Mouse (Mus musculus): ENCODE measurements at regions not wholly inside any gene's neighbourhood (a gene's known extent, or its start where the extent isn't known, plus 50 kb on each side); places are given as distances from the start of the nearest gene placed in this dataset.
A peak's percentile ranks its signal among the peaks of the same experiment; 100 is the strongest.
"Not testable (repeated sequence)": the region's sequence is repeated elsewhere in the genome, so short reads cannot be mapped to it uniquely, and the experiment has no call there.

DNA sequence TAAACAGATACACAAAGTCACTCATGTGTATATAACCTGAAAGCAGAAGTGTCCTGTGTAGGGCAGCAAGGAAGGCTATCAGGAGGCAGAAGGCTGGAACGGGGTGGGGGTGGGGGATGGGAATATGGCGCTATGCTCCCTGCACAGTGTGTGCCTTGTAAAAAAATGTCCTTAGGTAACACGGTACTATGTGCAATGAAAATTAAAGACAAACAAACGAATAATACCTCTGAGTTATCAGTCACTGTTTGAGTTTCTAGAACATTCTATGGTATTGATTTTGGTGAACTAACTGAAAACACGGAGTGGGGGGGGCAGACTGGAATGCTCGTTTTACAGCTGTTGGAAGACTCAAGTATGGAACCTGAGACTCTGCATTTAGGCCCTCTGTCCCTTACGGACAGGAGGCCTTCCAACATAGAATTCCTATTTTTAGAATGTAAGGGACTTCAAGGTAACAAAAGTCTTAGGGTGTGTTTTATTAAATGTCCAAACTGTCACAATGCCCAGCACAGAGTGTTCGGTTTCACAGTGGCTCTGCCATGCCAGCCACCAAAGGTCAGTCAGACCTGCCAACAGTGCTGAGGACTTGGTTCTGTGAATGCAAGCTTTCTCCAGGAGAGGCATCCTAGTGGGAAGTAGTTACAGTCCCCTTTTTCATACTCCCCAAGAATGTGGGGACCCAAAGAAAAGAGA is 240.6 kb downstream of the Ano6 start:
- no peak for DNase-seq (ENCODE audit: extremely low spot score, low read depth, low spot score)

DNA sequence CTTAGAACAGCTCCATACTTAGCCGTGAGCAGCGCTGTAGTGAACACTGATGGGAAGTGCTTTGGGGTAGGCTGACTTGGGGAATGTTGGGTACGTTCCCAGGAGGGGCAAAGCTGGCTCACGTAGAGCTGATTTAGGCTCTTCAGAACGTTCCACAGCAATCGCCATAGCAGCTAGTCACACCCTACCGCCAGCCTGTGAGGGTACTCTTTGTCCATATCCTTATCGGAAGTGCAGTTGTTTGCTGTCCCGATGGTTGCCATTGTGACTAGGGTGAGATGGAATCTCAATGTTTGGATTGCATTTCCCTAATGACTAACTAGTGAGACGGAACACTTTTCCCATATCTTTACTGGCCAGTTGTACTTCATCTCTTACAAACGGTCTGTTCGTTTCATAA is 244.6 kb downstream of the Ano6 start:
- DNase-seq (ENCODE audit: extremely low spot score, low read depth, low spot score) = no peak

DNA sequence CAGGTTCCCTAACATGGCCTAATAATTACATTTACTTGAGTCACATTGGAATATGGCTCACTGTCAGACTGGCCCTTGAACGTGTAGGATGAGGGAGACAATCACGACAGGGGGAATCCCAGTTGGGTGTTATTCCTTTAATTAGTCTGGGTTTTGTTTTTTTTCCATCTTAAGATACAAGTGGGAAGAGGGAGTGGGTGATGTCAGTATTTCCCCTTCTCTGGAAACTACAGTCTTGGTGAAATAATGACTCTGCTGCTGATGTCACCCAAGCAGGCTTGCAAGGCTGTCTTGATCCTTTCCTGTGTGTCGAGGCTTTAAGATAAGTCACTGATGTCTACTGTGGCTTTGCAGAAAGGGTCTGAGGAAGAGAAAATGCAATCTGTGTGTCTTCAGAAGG is 241.8 kb upstream of the Arid2 start:
- no peak for DNase-seq (ENCODE audit: extremely low spot score, low read depth, low spot score)

DNA sequence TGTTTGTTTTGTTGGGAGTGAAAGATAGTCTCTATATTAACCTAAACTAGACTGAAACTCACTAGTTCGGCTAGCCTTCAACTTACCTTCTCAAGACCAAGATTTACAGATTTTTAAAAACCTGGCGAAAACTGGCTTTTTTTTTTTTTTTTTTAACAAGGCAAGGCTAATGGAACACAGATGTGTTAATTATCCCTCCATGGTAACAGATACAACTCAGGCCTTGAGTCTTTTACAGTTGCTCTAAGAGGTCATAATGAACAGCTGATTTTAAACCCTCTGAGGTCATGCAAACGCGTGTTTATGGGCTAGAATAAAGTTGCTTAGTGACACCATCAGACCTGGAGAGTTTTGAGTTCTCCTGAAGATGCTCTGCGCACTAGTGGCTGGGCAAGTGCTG is 240.7 kb upstream of the Arid2 start:
- peak; percentile 72 for DNase-seq (ENCODE audit: extremely low spot score, low read depth, low spot score)

DNA sequence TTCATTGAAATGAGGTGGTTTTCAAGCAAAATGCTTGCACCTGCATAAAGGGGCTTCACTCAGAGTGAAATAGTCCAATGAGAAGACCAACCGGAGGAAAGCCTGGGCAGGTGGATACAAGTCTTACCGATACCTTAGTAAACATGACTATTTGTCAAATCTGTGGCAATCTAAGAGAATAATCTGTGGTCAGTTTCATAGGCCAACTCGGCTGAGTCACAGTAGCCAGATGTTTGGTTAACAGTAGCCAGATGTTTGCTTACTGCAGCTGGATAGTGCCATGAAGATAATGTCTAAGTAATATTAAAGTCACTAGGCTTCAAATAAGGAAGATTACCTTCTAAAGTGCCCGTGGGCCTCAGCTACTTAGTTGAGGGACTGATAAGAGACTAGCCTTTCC is 236.9 kb upstream of the Arid2 start:
- no peak for DNase-seq (ENCODE audit: extremely low spot score, low read depth, low spot score)

DNA sequence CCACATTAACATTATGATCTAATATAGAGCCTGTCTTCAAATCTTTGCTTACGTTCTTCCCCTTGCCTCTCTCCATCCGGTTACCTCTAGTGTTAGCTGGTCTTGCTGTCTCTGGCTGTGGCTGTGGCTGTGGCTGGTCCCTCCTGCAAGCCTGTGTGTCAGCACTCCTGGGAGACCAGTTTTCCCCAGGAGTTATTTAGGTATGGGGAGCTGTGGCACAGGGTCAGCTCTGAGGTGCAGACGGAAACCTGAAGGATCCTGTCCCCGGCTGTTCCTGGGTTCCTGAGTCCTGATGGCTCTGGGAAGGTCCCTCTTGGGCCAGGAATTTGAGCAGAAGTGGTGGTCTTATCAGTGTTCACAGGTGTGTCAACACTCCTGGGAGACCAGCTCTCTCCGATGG is 234.7 kb upstream of the Arid2 start:
- no peak for DNase-seq (ENCODE audit: extremely low spot score, low read depth, low spot score)

DNA sequence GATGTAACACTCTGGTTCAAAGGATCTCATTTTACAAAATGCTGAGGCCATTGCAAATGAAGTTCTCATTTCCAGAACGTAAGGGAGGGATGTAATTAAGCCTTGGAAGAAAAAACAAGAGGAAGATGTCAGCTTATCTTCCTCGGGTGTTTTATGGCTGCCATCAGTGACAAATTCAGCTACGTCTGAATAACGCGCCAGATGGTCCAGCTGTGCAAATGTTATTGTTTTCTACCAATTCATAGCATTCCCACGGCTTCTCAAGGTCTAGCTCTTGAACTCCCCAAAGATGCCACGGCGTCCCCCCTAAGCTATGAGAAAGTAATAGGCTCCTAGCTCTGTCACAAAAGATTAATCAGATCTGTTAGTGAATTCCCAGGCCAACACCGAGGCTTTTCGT is 232.0 kb upstream of the Arid2 start:
- no peak for DNase-seq (ENCODE audit: extremely low spot score, low read depth, low spot score)

DNA sequence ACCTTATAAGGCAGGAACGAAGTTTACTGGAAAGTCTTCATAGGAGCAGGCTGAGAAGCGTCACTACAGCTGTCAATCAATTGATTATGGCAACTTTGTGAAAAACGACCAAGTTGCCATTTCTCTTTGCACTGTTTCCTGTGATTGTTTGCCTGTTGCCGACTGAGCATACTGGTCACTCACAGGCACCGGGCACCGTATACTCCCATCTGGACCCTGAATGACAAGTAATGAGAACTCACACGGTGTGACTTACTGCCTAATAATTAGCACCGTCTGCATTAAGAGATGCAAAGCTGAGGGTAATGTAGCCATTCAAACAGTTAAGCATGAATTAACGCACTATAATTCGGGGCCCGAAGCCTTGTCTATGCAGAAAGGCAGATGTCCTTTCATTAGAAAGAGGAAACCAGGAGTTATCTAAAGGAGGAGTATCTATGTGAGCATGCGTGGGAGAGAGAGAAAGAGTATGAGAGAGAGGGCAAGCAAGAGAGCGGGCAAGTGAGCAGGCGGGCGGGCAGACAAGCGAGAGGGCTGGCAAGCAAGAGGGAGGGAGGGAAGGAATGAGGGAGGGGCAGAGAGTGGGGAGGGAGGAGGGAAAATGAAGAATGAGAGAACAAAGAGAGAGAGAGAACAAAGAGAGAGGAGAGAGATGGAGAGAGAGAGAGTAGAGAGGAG is 231.4 kb upstream of the Arid2 start:
- DNase-seq (ENCODE audit: extremely low spot score, low read depth, low spot score) = no peak

DNA sequence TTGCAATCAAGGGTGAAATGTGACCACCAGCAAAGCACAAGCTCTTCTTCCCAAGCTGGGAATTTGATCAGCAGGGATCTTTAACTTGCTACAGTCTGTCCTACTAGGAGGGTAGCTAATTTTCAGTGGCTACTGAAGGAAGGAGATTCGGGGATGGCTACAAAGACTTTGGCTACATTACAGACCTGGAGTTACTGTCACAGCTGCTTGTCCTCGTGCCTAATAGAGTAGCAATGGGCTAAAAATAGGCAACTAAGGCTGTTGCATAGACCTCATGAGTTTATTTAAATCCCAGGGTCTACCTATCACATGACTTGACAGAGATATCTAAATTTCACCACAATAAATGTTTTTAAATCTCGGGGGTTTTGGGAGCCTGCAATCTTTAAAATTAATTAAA is 227.7 kb upstream of the Arid2 start:
- DNase-seq (ENCODE audit: extremely low spot score, low read depth, low spot score) = no peak

DNA sequence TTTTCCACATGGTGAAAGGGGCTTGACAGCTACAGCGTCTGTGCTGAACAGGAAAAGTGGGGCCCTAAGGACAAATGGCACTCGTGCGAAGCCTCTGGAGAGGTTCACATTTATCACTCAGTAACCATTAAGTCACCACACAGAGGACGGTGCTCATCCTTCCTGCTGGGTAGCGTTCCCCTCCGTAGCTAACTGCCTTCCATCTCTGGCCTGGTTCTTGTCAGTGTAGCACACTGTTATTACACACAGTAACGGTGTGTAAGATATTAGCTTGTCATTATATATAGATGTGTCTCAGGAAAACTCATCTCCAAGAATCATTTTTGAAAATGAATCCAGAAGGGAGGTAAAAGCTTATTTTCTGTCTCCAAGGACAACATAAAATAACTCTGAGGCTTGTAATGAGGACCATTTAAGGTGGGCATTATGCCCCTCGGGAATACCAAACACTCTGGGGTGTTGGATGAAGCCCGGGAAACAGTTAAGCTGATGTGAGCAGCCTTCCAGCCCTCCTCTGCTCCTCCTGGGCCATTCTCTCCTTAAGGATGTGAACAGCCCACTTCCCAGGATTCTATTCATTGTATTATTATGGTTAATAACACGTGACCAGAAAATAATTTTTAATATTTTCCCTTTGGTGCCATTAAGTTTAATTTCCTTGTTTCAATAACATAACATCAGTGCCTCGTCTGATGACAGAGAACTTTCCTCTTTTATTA is 222.7 kb upstream of the Arid2 start:
- no peak for DNase-seq (ENCODE audit: extremely low spot score, low read depth, low spot score)

DNA sequence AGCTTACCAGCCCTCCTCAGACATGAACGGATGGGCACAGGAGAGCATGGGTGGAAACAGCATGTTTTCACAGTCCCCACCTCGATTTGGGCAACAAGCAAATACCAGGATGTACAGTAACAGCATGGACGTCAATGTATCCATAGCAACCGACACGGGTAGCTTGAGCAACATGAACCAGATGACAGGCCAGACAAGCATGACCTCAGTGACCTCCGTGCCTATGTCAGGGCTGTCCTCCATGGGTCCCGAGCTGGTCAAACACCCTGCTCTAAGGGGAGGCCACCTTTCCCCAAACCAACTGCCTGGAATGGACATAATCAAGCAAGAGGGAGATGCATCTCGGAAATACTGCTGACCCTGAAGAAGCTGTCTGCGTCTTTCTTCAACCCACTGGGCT is 211.7 kb upstream of the Arid2 start:
- DNase-seq (ENCODE audit: extremely low spot score, low read depth, low spot score) = no peak

DNA sequence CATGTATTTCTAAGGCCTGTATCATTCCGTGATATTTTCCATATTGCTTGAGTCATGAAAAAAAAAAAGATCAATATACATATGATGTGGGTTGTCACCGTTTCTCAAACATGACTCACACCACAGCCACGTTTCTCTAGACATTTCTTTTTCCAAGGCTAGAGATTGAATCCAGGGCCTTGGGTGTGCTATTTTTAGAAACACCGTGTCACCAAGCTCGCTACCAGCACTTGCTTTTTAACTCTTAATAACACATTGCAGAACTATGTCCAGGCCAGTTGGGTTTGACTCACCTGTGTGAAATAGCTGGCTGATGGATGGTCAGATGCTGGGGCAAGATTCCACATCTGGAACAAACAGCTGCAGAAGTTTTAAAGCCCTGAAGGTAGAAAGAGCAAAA is 209.6 kb upstream of the Arid2 start:
- DNase-seq (ENCODE audit: extremely low spot score, low read depth, low spot score) = no peak

DNA sequence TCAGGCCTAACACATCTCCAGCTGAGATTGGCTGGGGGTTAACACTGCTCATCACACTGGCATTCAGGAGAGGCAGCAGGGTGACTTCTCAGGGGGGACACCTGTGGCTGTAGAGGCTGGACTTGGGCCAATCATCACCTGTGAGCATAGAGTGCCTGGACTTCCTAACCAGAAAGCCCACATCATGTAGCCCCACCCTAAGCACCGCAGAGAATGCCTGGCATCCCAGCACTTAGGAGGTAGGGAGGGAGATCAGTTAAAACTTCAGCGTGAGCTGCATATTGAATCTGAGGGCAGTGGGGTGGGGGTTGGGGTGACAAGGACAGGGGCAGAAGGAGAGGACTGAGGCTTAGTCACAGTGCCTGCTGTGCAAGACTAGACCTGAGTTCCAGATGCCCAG is 208.7 kb upstream of the Arid2 start:
- no peak for DNase-seq (ENCODE audit: extremely low spot score, low read depth, low spot score)

DNA sequence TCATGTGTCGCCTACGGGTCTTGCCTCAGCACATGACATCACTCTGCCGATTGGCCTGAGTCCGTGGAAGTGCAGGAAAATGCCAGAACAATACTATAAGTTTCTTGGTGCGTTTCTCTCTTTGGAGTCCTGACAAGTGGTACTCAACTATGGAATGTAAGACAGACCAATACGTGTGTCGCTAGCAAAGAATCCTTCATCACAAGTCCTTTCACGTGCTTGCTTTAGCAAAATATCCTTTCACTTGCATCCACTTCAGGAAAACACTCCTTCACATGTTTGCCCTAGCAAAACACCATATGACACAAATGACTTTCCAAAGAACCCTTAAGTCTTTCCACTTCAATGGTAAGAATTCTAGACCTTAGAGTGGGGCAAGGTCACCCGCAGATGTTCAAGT is 197.6 kb upstream of the Arid2 start:
- DNase-seq (ENCODE audit: extremely low spot score, low read depth, low spot score) = no peak

DNA sequence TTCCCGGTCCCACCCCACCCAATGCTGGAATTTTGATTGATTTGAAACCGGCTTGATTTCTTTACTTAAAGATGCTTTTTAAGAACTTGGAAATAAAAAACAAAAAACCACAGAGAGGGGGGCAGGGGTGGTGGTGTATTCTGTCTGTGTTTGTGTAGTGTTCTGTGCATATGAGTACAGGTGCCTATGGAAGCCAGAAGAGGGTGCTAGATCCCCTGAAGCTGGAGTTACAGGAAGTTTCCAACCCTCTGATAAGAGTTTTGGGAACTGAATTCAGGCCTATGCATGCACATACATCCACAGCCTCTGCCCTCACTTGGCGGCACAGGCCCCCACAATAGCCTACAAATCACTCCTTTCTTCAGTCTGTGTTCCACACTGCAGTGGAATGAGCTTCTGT is 190.9 kb upstream of the Arid2 start:
- DNase-seq (ENCODE audit: extremely low spot score, low read depth, low spot score) = no peak

DNA sequence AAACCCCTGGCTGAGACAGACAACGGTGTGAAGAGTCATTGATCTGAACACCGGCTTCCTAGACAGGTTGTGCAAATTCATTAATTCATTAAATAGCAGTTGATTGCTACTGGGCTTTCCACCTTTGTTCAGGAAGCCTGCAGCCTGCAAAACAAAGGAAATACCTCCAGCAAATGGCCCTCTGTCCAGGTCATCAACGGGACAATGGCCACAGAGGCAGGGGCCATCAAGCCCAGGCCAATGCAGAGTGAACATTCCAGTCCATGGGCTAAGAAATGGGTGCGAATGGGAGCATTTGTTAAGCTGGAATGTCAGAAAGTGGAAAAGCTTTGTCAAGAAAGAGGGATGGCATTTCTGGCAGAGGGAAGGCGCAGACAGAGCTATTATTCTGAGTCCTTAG is 188.5 kb upstream of the Arid2 start:
- no peak for DNase-seq (ENCODE audit: extremely low spot score, low read depth, low spot score)

DNA sequence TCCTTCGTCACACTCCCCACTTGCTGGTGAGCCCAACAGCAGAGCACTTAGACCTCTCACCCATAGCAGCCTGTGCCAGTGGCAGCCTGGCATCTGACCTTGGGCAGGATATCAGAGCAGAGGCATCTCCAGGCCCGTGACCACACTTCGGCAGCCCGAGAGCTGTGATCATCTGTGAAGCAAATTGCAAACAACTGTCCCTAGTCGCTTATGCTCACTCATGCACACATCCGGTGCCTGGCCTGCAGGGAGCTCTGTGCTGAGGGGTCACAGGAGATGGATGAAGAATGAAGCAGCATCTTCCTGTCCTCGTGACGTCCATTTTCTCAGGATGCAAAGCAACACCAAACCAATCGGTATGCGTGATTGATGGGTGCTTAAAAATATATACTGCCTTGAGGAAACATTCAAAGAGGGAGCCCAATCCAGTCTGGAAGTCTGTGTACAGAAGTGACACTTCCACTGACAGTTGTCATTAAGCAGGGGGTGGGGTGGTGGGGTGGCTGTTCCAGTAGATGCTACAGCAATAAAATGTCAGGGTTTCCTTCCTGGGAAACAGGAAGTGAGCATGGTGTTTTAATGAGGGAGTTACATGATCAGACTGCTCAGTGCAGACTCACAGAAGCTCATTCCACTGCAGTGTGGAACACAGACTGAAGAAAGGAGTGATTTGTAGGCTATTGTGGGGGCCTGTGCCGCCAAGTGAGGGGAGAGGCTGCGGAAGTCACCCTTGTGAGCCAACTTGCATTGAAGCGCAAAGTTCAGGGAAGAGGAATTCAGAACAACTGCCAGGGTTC is 187.3 kb upstream of the Arid2 start:
- DNase-seq (ENCODE audit: extremely low spot score, low read depth, low spot score) = not testable (repeated sequence)

DNA sequence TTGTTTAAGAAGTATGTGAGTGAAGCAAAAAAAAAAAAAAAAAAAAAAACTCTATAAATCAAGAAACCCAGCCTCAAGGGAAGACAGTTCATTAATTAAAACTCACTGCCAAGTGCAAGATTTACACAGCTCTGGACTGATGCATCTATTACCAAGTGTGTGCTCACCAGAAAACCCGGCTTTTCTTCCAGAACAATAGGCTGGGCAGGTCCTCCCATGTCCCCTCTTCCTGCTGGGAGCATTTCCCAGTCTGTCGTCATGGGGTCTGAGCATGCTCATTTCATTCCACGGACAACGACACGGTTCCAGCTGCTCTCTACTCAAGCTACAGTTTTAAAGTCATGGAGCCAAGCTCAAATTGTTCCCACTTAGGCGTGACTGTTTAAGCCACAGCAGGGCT is 183.6 kb upstream of the Arid2 start:
- no peak for DNase-seq (ENCODE audit: extremely low spot score, low read depth, low spot score)

DNA sequence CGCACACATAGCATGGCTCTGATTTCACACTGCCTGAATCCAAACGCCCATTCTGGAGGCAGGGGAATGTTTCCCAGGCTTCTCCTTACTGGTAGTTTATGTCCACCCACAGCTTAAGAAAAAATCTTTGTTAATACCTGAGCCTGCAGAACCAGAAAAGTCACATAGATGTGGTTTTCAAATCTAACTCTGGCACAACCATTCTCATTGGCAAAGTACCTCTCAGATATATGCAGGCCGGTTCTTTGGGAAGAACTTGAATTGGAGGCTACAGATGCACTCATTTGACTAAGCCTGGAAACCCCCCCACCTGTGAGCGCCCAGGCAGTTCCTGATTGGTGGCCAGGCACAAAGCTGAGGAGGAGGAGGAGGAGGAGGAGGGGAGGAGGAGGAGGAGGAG is 179.8 kb upstream of the Arid2 start:
- no peak for DNase-seq (ENCODE audit: extremely low spot score, low read depth, low spot score)

DNA sequence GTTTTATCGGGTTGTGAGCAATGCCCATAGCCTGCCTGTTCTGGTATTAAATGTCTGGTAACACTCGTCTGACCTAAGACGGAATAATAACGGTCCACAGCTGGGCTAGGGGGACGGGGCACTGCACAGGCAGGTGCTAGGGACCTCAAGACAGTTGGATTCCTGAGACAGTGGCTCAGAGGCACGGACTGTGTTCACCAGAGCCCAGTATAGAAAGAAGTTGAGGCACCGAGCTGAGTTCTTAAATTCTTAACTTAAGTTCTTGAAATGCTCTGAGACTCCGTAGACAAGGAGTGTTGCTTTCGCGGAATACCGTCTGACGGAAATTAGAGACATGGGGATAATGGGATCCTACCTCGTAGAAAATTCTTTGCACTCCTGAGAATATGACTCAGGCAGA is 174.2 kb upstream of the Arid2 start:
- no peak for DNase-seq (ENCODE audit: extremely low spot score, low read depth, low spot score)

DNA sequence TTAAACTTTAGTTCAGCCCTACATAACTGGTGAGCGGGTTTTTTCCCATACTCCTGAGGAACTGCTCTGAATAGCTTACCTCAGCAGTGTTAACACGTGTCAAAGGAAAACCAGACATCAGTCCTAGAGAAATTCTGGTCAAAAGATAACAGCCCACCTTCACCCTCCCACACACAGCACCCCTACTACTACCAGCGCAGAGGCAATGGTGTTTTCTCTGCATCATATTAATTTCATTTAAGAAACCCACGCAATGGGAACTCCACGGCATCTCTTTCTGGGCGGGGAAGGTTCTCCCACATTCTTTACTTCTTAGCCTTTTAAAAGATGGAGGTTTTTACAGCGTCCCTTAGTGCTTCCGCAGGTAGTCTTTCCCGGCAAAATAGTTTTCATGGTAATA is 172.7 kb upstream of the Arid2 start:
- no peak for DNase-seq (ENCODE audit: extremely low spot score, low read depth, low spot score)

DNA sequence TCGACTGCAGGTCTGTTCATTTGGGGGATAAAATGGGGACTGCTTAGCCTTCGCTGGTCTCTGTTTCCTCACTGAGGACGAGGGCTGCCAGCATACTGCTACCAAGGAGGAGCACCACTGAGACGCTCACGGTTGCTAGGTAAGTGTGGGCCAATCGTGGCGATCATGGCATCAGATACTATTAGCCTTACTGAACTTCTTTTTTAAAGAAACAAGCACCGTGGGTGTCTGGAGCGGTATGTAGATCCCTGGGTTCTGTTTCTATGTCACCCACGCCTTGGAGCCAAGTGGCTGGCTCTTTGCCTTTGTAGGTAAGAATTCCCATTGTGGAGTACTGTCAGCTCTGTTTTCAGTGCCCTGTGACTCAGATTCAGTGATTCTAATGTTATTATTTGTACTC is 172.1 kb upstream of the Arid2 start:
- no peak for DNase-seq (ENCODE audit: extremely low spot score, low read depth, low spot score)
